In the genomic region with DNA sequence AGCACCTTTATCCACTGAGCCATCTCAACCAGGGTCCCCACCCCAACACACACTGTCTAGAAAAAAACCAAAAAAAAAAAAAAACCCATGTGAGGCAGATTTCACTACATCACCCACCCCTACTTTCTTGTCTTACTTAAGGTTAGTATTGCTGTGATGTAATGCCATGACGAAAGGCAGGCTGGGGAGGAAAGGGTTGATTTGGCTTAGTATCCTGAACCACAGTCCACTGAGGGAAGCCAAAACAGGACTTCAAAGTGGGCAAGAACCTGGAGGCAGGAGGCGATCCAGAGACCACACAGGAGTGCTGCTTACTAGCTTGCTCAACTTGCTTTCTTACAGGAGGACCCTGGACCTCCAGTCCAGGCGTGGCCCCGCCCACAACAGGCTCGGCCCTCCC, we compare ENCODE assay signal across 25 mouse cellular contexts. TPM values are rescaled to one million over a fixed set of nuclear protein-coding genes. Genes with fewer than 3 reads are reported as not detected.
"Had no signal": no experiment of that assay in that cellular context is flagged by ENCODE, and none has a peak within 500 bp of the region (broad histone marks: within the 10 kb centered on the region; RNA-seq: fewer than 3 reads in every experiment).

No protein-coding gene starts in this region.

- H3K9ac ChIP-seq: kidney, embryonic 15.5 days; limb, embryonic 12.5 days; limb, embryonic 15.5 days; lung, embryonic 14.5 days; midbrain, embryonic 12.5 days; neural tube, embryonic 12.5 days; neural tube, embryonic 15.5 days had no signal

- H3K9me3 ChIP-seq: kidney, embryonic 15.5 days; limb, embryonic 12.5 days; limb, embryonic 15.5 days; midbrain, embryonic 12.5 days; neural tube, embryonic 12.5 days; neural tube, embryonic 15.5 days had no signal

- ATAC-seq: intestine, postnatal 0 days; lung, postnatal 0 days; midbrain, embryonic 16.5 days had no signal

- DNase-seq: kidney, adult 8-10 months; kidney, postnatal 14 days; kidney, postnatal 4 days; left cerebral cortex, postnatal 4 days; lung, embryonic 14.5 days; right cerebral cortex, adult 18-20 months; right cerebral cortex, postnatal 14 days; right cerebral cortex, postnatal 4 days; thymus, adult 2 months; thymus, postnatal 14 days; thymus, postnatal 4 days had no signal

- H3K4me2 ChIP-seq: kidney, embryonic 15.5 days; limb, embryonic 12.5 days; limb, embryonic 15.5 days; lung, embryonic 14.5 days; midbrain, embryonic 12.5 days; neural tube, embryonic 15.5 days had no signal

- H3K27ac ChIP-seq: kidney, embryonic 15.5 days; limb, embryonic 12.5 days; limb, embryonic 15.5 days; midbrain, embryonic 12.5 days; neural tube, embryonic 12.5 days; neural tube, embryonic 15.5 days; stomach, postnatal 0 days had no signal

- H3K4me3 ChIP-seq: kidney, embryonic 15.5 days; limb, embryonic 12.5 days; limb, embryonic 15.5 days; midbrain, embryonic 12.5 days; neural tube, embryonic 12.5 days; neural tube, embryonic 15.5 days had no signal

RNA-seq across cellular contexts. Expression of a gene that starts 1.8 kb away (rescaled TPM):
- total RNA-seq: megakaryocyte-erythroid progenitor cell, adult 5-6 weeks had no signal

RNA-seq across cellular contexts. Expression of a gene that starts 54.8 kb away (rescaled TPM):
- total RNA-seq: layer of hippocampus, adult 18-20 months; left cerebral cortex, postnatal 14 days; megakaryocyte-erythroid progenitor cell, adult 5-6 weeks had no signal
- polyA plus RNA-seq: liver, embryonic 16.5 days had no signal
